Mouse (Mus musculus) leukemia stem cell, adult 10-12 weeks (primary cell): Measurements from ENCODE around the gene Snapin. TPM values are rescaled to one million over a fixed set of nuclear protein-coding genes. Genes with fewer than 3 reads are reported as not detected.

Source experiments
- polyA plus RNA-seq: library from polyadenylated mRNA; stranded (reverse); fragments of >175 nt; gene quantifications from 2 replicates; pipeline ENCODE4 v1.2.3, GENCODE M21; 2012; ENCODE audit warnings: low replicate concordance

Snapin gene
- 1.9 and 2.3 TPM in 2 replicates for polyA plus RNA-seq

DNA sequence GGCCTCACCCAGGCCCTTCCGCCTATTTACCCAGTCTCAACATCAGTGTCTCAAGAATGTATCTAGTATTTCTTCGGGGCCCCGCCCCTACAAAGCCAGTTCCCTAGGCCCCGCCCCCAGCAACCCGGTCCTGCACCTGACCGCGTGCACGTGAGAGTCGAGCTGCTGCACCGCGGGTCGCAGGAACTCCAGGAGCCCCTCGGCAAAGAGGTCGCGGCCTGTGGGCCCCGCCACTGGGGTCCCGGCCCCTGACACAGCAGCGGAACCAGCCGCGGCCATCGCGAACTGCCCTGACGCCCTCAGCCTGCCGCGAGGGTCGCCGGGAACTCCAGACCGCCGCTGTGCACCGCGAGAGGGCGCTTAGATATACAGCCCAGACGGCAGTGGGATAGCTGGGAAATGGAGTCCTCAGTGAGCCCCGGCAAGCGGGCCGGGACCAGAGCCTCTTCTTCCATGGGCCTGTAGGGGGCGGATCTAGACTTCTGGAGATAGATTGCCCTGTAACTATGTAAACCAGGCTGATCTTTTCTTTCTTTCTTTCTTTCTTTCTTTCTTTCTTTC is at the start of gene Snapin:
TSS of gene Snapin (minus strand) at position 338 of the 561 bp plus-strand sequence.

DNA sequence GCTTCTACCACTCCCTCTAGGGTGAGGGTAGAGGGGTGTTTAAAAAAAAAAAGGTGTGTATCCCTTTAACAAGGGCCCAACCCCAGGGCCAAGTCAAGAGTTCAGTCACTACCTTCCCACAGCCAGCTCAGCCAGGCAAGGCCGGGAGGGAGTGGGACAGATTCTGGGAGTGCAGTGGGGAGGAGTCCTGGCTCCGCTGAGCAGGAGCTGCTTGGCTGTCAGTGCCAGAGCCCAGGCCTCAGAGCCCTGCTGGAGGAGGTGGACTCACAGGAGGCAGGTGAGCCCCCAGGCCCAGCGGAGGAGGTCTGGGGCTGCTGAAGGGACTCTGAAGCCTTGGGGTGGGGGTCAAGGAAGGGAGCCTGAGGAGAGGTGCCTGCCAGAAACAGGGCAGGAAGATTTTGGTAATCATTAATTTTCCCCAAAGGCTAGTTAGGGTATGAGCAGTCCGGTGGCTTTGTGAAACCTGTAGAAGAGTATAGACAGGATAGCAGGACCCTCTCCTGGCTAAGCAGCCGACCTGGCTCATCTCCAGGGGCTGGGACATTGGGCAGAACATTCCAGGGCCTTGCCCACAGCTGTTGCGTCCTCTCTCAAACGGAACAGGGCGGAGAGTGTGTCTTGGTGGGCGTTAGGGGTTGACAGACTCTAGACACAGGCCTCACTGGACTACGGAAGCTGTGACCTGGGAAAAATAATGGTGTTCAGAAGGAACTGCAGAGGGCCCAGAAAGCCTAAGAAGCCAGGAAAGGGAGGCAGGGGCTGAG is 46.5 kb upstream of the Snapin start, which contains the start of gene S100a16:
TSS of gene S100a16 (plus strand) at position 114 of the 764 bp plus-strand sequence.

DNA sequence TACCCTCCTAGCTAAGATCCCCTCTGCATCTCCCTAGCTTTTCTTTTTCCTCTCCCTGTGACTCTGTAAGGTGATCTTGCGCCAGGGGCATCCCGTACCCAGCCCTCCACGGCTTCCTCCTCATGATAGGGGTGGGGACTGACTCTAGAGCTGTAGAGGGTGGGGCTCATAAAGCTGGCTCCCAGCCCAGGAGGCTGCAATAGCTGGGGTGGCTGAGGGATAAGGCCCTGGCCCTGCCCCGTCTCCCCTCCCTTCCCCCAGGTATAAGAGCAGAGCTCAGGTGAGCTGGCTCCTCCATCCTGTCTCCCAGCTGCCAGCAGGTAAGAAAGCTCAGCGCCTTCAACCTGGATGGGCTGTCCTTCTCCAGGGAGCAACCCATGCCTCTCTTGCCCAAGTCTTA is 35.7 kb upstream of the Snapin start, which contains the start of gene S100a14:
TSS of gene S100a14 (plus strand) at position 277 of the 400 bp plus-strand sequence.

DNA sequence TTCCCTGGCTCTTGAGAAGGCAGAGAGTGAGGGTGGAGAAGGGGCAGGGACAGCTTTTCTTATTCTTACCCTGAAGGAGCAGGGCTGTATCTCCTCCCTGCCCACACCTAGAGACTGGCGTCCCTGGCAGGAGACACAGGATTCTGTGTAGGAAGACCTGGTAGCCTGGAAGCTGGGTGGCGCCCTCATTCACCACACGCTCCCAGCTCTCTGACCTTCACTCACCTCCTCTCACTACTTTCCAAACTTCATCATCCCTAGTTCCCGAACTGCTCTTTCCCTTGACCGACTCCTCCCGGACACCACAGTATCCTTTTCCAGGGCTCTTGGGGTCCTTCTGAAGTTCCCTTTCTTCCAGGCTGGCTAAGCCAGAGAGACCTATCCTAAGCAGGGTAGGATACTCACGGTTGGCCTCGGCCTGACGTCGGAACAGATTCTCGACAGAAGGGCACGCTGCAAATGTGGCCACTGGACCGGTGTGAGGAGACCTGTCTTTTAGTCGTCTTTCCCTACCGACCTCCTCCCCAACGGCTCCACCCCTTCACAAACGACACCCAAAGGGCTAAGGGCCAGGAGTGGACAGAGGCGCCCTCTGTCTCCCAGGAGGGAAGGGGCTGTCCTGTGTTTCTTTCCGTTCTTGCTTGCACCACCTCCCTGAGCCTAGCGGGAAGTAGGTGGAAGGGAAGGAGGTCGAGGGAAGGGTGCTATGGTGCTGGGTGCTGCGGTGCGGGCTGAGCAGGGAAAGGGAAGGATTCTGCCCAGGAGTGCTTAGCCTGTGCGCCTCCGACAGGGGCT is 23.2 kb upstream of the Snapin start, which contains the start of the genes S100a1 and S100a13:
TSS of gene S100a1 (minus strand) at position 597 of the 795 bp plus-strand sequence.
TSS of gene S100a13 (plus strand) at position 640 of the 795 bp plus-strand sequence.

DNA sequence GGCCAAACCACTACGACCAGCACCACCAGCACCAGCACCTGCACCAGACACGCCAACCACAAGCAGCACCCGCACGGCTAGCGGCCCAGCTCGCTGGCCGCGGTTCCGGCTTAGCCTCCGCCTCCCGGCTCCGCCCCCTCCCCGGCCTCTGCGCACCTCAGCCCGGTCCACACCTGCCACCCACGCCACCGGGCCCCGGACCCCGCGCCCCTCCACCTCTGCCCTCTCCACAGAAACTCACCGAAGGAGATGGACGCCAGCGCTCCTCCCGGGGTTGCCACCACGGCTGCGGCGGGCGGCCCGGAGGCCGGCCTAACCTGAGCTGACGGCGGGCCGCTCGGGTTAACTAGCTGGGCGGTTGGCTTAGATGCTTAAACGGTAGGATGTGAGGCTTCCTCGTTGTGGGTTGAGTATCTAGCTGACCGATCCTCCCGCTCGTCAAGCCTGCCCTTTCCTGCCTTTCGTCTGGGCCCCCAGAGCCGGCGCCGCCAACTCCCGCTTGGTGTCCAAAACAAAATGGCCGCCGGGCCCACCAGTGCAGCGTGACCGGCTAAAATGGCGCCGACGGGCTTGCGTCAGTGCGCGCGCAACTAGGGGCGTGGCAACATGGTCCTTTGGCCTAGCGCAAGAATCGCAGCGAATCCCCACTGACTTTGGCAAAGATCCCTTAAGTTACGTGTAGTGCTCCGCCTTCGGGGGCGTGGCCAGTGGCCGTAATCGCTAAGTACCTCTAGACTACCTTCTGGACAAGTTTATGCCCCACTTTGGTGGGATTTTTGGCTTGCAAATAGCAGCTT is 18.3 kb upstream of the Snapin start, which contains the start of gene Chtop:
TSS of gene Chtop (minus strand) at position 549 of the 797 bp plus-strand sequence.

DNA sequence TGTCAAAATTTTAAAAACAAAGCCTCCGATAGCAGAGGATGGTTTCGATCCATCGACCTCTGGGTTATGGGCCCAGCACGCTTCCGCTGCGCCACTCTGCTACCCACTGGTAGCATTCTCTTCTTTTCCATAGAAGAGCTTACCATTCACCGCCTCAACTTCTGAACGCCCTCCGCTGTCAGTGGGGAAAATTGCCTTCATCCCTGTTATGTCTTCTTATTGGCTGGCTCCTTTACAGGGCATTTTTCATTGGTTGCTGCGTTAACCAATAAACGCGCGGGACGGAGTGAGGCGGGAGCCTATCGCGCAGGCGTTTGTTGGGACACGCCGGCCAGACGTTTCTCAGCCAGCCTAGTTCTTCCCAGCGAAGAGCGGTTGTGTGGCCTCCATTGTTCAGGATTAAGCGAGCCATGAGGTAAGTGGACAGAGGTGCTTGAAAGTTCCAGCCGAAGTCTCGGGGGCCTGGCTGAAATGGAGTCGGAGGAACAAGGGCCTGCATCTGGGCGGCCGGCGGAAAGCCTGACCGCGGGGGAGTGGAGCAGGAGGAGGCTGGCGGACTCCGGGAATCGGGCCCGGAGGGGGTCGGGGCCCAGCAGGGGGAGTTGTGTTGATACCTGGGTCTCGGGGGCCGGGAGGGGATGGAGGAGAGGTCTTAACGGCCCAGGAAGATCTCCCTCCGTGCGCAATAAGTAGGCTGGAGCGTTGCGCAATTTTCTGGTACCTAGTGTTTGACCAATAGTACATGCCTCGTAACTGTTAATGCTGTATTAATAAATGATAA is 14.8 kb downstream of the Snapin start, which contains the start of gene Ilf2:
TSS of gene Ilf2 (plus strand) at position 296 of the 781 bp plus-strand sequence.

DNA sequence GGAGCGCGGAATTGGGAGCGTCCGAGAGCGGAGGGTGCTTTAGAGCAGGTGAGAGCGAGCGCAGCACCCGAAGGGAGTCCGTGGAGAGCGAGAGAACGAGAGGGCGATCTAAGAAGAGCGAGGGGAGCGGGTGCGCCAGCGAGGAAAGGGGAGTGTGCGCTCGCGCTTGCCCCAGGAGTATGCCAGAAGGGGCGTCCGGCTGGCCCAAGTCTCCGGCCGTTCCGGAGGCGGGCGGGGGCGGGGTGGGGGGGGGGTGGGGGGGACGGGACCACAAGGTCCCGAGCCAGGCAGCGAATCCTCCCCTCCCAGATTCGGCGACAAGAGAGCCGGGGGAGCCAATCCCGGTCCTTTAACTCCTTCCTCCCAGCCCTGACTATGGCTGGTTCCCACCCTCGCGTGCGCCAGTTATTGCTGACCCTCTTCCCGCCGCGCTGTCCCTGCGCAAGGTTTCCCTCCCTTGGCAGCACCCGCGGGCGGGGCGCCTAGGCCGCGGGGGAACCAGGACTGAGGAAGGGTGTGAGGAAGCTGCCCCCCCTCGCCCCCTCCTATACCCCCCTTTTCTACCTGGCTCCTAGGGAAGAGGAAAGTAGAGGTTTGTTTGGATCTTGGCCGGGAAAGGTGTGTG is 25.0 kb downstream of the Snapin start, which contains the start of gene Npr1:
TSS of gene Npr1 (minus strand) at position 181 of the 625 bp plus-strand sequence.

Other genes with a start within 250 kb of the Snapin start
- 0.17 TPM in 1 of 2 replicates, not detected in the other for gene Creb3l4, start 247.5 kb downstream of the Snapin start, polyA plus RNA-seq
- gene Slc39a1, start 242.9 kb downstream of the Snapin start, polyA plus RNA-seq, result 9.7 and 11.5 TPM in 2 replicates
- gene Crtc2, start 236.9 kb downstream of the Snapin start, polyA plus RNA-seq, result 53.2 and 125 TPM in 2 replicates
- 101 and 197 TPM in 2 replicates for gene Dennd4b, start 225.8 kb downstream of the Snapin start, polyA plus RNA-seq
- gene Gatad2b, start 197.9 kb downstream of the Snapin start, polyA plus RNA-seq, result 3.4 and 5.4 TPM in 2 replicates
- gene Slc27a3, start 101.1 kb downstream of the Snapin start, polyA plus RNA-seq, result 2.4 and 2.9 TPM in 2 replicates
- 28.3 and 56.0 TPM in 2 replicates for gene Ints3, start 57.4 kb downstream of the Snapin start, polyA plus RNA-seq
- gene Npr1, start 25.2 kb downstream of the Snapin start, polyA plus RNA-seq, result 0.89 and 5.8 TPM in 2 replicates
- gene Ilf2, start 14.9 kb downstream of the Snapin start, polyA plus RNA-seq, result 8.3 and 17.4 TPM in 2 replicates
- gene Chtop, start 18.5 kb upstream of the Snapin start, polyA plus RNA-seq, result 77.5 and 97.8 TPM in 2 replicates
- gene S100a1, start 23.4 kb upstream of the Snapin start, polyA plus RNA-seq, result 4.6 and 6.4 TPM in 2 replicates
- 1.4 and 4.0 TPM in 2 replicates for gene S100a13, start 23.4 kb upstream of the Snapin start, polyA plus RNA-seq
- not detected in 2 replicates for gene S100a14, start 35.8 kb upstream of the Snapin start, polyA plus RNA-seq
- 1.6 and 3.6 TPM in 2 replicates for gene S100a16, start 46.2 kb upstream of the Snapin start, polyA plus RNA-seq
- gene S100a3, start 69.5 kb upstream of the Snapin start, polyA plus RNA-seq, result not detected in 2 replicates
- not detected in 2 replicates for gene S100a2, start 99.2 kb upstream of the Snapin start, polyA plus RNA-seq
- gene Gm42674, start 110.9 kb upstream of the Snapin start, polyA plus RNA-seq, result not detected in 2 replicates
- 0.43 TPM in 1 of 2 replicates, not detected in the other for gene S100a4, start 112.7 kb upstream of the Snapin start, polyA plus RNA-seq
- gene S100a5, start 117.5 kb upstream of the Snapin start, polyA plus RNA-seq, result not detected in 2 replicates
- 3.1 and 4.6 TPM in 2 replicates for gene S100a6, start 121.8 kb upstream of the Snapin start, polyA plus RNA-seq
- not detected in 2 replicates for gene S100a7a, start 163.0 kb upstream of the Snapin start, polyA plus RNA-seq
- gene S100a8, start 177.9 kb upstream of the Snapin start, polyA plus RNA-seq, result 0.75 and 4.8 TPM in 2 replicates
- gene S100a9, start 204.7 kb upstream of the Snapin start, polyA plus RNA-seq, result 4.4 and 10.4 TPM in 2 replicates
- gene Pglyrp4, start 235.9 kb upstream of the Snapin start, polyA plus RNA-seq, result not detected in 2 replicates